Mouse (Mus musculus): ENCODE measurements around the gene Emsy.

Emsy gene

DNA sequence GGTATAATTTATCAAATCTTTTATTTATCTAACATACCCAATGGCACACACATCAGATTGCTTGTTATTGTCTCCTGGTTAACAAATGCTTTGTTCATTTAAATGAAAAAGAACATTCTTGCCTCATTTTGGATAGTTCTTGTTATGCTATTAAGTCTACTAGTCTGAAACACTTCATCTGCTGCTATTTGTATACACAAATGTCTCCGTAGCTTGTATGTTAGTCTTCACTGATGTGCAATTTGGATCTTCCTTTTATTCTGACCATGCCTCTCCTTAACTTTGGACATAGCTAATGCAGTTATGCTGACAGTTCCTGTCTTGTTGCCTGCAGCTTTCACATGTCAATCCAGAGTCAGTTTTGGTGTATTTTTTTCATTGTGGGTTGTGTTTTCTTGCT lies 79.1 kb downstream of the Emsy start:
- CTCF ChIA-PET, result interaction anchor here (0.5 kb wide), 1 partner anchor 143 kb away, joined by 4 read pairs; no protein-coding TSS in a partner anchor

DNA sequence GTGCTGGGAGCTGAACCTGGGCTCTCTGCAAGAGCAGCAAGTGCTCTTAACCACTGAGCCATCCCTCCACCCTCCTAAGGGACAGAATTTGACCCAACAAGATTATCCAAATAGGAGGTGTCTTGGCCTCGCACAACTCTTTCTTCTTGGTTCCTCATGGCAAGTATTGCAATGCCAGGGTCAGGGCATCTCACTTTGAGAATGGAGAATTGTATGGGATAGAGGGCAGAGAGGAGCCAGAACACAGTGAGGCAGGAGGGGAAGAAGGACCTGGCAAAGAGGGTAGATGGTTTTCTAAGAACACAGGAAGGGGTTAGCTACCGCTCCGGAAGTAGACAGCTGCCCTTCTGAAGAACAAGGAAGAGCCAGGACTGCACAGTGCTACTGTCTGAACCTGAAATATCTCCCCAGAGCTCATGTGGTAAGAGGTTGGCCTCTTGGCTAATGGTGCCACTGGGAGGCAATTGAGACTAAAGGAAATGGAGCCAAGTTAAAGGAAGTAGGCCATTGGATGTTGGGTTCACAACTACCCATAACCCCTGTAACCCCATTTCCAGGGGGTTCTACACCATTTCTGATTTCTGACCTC lies 80.8 kb downstream of the Emsy start:
- CTCF ChIA-PET, result no interaction called here

DNA sequence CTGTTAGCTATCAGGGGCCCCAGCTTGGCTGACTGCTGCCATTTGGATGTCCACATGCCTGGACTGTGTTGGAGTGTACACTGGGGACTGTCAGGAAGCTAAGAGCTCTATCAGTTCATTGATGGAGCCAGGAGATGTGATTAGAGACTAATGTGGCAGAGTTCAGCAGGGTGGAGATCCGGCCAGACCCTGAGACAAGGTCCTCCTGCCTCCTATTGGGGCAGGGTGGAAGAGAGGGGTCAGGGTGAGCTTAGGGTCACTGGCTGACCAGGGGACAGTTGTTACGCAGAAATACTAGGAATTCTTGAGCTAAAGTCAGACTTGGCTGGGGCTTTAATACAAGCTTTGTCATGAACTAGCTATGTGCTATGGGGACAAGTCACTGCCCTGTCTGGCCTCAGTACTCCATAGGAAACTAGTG lies 81.8 kb downstream of the Emsy start:
- CTCF ChIA-PET, result no interaction called here

DNA sequence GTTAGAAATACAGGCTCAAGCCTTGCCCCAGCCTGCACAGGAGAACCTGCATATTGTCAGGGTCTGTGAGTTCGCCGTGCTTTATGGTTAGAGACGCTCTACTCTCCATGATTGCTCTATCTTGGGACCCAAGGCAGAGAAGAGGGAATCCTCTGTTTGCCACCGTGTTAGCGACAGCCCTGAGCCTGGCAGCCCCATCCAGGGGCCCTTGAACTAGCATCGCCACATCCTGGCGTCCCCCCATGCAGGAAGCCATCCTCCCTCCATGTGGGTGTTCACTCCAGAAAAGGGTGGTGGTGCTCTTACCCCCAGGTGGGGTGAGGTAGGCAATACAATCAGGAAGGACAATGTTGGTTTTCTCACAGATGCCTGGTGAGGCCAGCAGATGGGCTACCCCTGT lies 82.3 kb downstream of the Emsy start:
- CTCF ChIA-PET, result no interaction called here

DNA sequence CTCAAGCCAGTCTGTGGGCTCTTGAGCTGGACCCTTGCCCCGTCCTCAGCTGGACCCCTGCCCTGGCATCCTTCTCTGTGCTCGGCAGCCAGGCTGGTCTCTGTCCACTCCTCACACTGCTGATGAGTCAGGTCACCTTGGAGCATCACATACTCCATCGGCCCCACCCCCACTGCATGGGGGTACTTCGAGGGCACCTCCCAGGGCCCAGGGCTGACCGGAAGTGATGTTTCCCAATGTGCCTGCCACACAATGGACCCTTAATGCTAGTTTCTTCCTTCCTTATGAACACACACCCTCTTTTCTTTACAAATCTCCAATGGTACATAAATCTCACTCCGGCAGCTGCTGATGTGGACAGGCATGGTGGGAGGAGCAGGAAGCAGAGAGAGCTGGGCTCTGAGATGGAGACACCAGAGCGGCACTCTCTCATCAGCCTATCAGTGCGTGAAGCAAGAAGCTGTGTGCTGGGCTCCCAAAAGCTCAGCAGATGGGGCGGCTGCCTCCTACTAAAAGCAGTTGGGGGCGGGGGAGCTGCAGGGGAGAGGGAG lies 83.3 kb downstream of the Emsy start:
- CTCF ChIA-PET, result no interaction called here

DNA sequence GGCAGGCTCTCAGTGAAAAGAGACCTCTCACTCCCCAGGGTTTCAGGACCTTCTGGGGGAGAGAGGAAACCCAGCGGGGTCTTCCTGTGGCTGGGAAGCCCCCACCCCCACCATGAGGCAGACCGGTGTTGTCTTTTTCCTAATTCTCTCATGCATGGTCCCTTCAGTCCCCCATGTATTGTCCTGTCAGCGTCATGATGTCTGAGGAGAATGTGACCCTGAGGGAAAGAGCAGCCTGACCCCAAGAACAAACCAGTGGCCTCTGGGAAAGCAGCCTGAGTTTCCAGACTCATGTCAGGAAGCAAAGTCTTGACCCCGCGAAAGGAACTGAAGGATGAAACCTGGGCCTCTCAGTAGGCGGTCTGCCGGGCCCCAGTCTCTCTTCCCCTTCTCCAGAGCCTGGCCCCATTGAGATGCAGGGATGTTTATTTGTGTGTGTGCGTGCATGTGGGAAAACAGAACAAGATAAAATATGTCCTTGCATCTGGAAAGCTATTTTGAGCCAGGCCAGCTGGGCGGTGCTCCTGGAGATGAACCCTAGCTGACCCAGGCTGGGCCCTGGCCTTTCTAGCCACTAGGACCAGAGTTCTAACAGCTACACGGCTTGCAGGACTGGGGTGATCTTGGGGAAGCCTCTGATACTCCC lies 84.2 kb downstream of the Emsy start:
- CTCF ChIA-PET, result no interaction called here

DNA sequence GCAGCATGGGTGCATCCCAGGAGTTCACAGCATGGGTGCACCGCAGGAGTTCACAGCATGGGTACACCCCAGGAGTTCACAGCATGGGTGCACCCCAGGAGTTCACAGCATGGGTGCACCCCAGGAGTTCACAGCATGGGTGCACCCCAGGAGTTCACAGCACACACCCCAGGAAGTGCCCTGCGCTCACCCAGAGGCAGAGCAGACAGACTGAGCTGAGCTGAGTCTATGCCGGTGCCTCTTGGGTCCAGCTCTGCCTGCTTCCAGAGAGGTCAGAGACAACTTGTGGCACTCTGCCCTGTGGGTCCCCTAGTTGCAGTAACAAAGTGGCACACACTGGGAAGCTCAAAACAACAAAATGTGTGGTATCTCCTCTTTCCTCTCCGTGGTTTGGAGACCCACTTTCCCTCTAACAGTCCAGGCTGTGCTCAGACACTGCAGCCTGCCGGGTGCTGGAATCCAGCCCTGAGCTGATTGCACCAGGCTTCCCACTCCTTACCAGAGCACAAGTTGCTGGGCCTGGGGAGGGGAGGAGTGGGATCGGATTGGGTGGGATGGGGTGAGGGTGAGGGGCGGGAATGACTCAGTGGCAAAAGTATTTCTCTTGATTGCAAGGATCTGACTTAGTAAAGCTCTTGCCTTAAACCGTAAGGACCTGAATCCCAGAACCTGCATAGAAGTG lies 85.6 kb downstream of the Emsy start:
- CTCF ChIA-PET, result no interaction called here

DNA sequence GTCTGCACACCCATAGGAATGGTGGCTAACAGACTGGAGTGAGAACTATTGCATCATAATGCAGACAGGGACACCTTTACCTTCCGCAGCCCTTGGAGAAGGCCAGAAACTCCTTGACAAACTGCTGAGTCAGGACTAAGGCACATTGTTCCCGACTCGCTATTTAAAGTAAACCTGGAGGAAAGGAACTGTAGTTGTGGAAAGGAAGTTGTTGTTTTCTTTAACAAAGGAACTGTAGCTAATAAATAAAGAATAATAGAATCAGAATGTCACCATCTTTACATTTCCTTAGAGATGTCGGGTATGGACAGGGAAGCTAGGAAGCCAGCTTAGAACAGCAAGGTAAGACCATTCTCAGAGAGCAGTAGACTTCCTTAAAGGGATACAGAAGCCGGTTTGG lies 89.5 kb downstream of the Emsy start:
- CTCF ChIA-PET, result no interaction called here

DNA sequence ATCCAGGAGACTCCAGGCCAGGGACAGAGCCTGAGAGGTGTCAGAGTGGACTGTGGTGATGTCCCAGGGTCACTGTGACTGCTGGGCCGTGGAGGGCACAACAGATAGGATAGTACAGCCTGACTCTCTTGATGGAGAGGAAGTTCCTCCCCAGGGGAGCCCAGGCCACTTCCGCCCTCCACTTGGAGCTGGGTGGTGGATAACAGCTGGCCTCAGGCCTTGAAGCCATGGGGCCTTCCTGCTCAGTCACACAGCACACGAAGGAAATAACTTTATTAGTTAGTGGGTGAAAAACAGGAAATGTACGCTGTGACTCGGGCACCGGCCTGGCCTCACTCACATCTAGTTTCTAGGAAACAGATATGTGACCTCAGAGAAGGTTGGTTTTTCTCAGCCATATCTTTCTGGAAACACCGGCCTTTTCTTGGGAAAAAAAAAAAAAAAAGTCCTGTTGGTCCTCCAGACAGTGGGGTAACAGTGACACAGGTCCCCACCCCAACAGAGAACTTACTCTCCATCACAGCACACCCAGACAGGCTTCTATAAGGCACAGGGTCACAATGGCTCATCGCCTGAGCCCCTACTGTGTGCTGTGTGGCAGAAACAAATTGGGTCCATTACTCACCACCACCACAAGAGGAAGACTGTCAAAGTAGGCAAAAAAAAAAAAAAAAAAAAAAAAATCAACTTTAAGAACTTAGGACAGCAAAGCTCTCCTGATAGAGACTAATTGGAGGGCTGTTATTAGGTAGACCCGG lies 91.8 kb downstream of the Emsy start:
- CTCF ChIA-PET, result interaction anchor here (1.1 kb wide), 1 partner anchor 30 kb away, joined by 3 read pairs; no protein-coding TSS in a partner anchor

DNA sequence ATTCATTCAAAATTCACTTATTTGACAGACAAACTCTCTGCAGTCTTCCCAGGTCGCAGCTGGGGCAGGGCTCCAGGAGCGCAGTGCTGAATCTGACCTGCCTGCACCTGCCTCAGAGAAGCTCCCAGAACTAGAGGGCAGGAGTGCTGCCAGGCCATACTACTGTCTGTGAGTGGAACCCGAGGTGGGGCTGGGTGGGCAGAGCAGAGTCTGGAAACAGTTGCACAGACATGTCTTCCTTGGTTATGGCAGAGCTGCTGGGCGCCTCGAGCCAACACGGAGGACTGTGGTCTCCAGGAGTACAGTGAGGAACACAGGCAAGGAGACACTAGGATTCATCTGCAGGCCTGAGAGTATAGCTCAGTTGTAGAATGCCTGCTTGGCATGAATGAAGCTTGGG lies 92.6 kb downstream of the Emsy start:
- CTCF ChIA-PET, result interaction anchor here (0.5 to 1.1 kb wide), 2 partner anchors 29 to 966 kb away, joined by 3 to 4 read pairs; no protein-coding TSS in a partner anchor

DNA sequence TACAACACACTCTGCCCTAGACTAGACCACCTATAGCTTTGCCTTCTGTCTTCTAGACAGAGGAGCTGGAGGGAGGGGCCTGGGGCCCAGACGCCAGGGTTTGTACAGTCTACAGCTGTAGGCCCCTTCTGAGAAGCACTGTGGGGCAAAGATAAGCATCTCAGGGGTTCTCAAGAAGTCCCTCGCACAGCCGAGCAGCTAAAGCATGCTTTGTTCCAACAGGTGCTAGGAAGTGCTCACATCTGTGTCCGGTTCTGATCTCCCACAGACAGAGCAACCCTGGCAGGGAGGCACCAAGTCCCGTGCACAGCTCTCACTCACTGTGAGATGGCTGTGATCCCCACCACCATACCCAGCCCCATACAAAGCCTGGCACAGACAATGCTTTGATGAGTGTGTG lies 93.6 kb downstream of the Emsy start:
- CTCF ChIA-PET, result interaction anchor here (0.6 kb wide), 1 partner anchor 83 kb away, joined by 3 read pairs; no protein-coding TSS in a partner anchor

DNA sequence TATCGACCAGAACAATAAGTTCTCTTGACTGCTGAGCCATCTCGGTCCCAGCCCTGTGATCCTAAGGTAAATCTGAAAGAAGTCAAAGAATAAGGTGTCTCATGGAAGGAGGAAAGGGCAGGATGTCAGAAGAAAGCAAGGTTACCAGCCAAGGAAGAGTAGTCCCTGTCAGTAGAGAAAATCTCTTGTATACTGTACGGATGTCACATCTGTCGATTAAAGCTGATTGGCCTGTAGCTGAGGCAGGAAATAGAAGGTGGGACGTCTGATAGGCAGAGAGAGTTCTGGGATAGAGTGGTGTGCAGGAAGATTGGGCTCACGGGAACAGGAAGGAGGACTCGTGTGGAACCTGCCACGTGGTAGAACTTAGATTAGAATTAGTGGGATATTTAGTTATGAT lies 94.4 kb downstream of the Emsy start:
- CTCF ChIA-PET, result interaction anchor here (0.6 kb wide), 1 partner anchor 82 kb away, joined by 3 read pairs; no protein-coding TSS in a partner anchor

DNA sequence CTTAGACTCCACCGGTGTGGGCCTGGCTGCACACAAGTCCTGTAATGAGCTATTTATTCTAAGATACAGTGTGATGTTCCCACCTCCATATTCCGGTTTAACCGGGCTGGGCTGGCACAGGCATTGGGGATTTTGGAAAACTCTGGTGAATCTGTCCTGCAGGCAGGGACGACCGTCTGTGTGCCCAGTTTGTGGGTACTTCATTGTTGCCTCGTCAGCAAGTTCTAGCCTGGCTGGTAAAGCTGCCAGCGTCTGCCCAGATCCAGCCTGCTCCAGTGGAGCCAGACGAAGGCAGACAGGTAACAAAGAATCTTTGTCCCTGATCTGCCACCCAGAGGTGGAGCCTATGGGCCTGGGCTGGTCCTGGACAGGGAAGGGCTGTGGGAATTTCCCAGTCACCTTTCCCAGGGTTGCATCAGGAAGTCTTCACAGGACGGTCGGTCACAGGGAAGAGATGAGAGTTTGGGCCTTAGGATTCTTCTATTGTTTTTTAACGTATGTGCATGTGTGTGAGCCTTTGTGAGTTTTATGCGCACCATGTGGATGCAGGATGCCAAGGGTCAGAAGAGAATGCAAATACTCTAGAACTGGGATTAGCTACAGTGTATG lies 94.9 kb downstream of the Emsy start:
- CTCF ChIA-PET, result no interaction called here

DNA sequence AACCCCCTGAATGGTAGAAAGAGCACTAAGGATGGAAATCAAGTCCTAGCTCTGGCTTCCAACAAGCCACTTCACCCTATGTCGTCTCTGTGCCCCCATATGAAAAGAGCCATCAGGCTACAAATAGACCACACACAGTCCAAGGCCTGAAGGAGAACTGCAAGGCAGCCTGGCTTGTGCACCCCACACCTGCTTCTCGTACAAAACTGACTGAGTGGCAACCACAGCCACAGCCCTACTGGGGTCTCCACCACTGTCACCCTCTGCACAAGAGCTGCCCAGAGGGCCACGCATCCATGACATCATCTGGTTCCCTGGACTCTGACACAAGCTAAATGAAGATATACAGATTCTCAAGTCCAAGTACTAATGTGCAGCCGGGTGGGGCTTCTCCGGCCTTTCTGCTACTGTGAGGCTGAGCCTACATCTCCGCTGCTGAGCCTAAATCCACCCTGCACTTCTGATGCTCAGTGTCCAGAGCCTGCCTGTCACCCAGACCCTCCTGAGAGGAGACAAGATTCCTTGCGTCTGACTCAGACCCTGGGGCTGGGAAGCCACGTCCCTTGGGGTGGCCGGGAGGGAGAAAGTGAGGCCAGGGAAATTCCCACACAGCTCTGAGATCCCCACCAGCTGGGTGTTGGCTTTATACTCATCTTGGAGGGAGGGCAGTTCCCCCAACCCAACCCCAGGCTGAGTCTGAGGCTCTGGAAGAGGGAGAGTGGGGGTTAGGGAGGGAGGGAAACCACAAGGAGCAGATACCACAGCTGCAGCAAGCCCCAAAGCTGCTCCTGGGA lies 98.3 kb downstream of the Emsy start:
- CTCF ChIA-PET, result no interaction called here

DNA sequence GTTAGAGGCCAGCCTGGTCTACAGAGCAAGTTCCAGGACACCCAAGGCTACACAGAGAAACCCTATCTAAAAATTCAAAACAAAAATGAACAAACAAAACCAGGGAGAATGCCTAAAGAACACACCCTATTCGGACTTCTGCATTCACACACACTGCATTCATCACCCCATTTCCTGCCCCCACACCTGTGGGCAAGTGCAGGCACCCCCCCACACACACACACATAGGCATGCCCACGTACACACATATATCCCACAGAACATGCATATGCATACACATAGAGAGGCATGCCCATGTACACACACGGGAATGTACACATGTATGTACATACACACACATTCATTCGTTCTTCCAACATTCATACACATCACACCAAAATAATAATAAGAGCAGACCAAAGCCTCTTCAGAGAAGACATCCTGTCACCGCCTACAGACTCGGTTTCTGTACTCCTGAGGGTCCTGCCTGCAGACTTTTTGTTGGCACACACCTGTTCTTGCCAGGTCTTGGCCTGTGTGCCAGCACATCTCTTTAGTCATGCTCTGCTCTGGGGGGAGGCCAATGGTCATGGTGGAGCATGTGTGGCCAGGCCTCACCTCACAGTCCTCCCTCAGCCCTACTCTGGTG lies 99.7 kb downstream of the Emsy start:
- CTCF ChIA-PET, result no interaction called here

DNA sequence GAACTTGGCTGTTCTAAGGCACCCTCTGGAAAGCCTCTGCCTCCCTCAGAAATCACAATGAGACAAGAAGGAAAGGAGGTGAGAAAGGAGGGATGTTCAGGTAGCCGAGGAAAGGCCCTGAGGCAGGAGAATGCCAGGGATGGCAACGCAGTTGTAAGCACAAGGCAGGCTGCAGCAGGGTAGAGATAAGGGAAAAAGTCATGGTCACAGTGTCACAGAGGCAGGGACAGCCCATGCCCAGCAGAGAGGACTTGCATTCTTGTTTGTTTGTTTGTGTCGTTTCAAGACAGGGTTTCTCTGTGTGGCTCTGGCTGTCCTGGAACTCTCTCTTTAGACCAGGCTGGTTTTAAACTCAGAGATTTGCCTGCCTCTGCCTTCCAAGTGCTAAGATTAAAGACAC lies 105.5 kb downstream of the Emsy start:
- CTCF ChIA-PET, result no interaction called here

DNA sequence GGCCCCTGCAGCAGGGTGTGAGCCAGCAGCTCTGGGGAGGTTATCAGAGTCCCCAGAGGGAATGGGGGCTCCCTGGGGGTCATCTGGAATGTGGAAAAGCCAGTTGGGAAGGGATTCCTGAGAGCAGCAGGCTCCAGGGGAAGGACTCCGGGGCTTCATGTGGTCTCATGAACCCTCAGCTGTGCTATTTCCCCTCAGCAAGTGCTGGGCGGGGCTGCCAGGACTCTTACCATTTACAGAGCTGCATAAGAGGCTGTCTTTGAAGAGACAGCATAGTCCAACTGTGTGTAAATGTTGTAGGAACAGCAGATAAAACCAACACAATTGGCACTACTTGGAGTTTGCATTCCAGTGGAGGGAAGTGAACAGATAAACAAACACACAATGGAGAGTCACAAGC lies 106.0 kb downstream of the Emsy start:
- CTCF ChIA-PET, result no interaction called here

DNA sequence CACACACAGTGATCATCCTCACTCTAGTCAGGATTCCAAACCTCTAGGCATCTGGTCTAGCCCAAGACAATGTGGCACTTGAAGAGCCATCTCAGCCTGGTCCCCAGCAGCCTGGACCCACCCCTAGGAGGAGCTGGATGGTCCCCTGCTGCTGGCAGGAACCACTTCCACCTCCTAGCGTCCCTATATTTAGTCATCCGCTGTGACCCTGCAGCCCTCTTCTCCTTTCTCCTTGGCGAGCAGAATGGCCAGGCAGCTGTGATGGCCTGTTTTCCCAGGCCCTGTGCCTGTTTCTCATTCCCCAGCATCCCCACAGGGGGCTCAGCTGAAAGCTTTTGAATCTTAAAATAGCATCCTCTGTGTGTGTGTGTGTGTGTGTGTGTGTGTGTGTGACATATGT lies 107.7 kb downstream of the Emsy start:
- CTCF ChIA-PET, result no interaction called here

DNA sequence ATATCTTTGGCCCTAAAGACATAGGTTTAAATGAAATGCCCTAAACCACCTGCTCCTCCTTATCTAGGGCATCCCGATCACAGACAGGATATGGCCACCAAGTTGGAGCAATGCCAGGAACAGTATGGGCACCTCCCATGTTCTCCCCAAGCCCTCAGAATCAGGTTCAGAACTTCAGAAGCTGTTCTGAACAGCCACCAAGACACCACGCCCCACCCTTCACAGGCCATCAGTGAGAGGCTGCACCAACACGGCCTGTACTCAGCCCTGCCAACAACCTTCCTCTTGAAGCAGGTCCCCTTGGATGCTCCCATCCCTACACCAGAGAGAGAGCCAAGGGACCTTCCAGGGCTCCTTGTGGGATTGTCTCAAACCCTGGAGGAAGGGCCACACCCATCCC lies 112.0 kb downstream of the Emsy start:
- CTCF ChIA-PET, result interaction anchor here (0.7 kb wide), 1 partner anchor 96 kb away, joined by 4 read pairs; no protein-coding TSS in a partner anchor

DNA sequence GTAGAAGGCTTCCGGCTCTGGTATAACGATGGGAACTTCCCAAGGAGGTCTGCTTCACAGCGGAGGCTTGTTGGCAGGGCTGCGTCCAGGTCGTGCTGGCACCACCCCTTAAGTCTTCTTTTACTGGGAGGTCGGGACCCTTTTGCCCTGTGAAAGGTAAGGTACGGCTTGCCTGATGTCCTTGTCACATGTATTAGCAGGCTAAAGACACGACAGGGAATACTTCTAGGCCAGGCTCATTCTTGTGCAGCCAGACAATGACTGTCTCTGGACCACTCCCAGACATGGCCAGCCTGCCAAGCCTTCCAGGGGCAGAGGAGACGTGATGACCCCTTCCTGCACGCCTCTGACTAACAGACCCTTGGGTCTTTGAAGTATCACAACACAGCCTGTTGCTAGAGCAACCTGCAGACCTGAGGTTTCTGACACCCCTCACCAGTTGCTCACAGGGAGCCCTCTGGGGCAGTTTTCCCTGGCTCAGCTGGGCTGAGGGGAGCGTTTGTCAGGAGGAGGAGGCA lies 112.7 kb downstream of the Emsy start:
- CTCF ChIA-PET, result interaction anchor here (0.7 kb wide), 1 partner anchor 97 kb away, joined by 4 read pairs; no protein-coding TSS in a partner anchor
